Mouse (Mus musculus) neural tube, embryonic 14.5 days (tissue): ENCODE results near the gene Krt6b. TPM values are rescaled to one million over a fixed set of nuclear protein-coding genes. Genes with fewer than 3 reads are reported as not detected.
"Not testable (repeated sequence)": the region's sequence is repeated elsewhere in the genome, so short reads cannot be mapped to it uniquely, and the experiment has no call there.

ENCODE experiments used
- ATAC-seq: fragments of 200-750 bp; cut with Nextera tagmentation; 2 replicates; pipeline ENCODE4 v1.8.0; 2017; ENCODE audit warnings: low read depth, mild to moderate bottlenecking, moderate TSS enrichment, moderate library complexity
- H3K27ac ChIP-seq: fragments of 300-500 bp; sonication (generic); 2 replicates; pipeline ENCODE4 v1.5.1; 2014; ENCODE audit warnings: low read depth, mild to moderate bottlenecking, control low read depth, low read length, moderate library complexity, mixed read lengths
- H3K27me3 ChIP-seq: fragments of 300-500 bp; sonication (generic); 2 replicates; pipeline ENCODE4 v1.6.1; 2014; ENCODE audit warnings: low read length; ENCODE audit not compliant: control insufficient read depth, insufficient read depth
- H3K36me3 ChIP-seq: fragments of 300-500 bp; sonication (generic); 2 replicates; pipeline ENCODE4 v1.6.1; 2014; ENCODE audit warnings: low read length, mixed read lengths; ENCODE audit not compliant: control insufficient read depth, insufficient read depth
- H3K4me1 ChIP-seq: fragments of 300-500 bp; sonication (generic); 2 replicates; pipeline ENCODE4 v1.6.1; 2014; ENCODE audit warnings: low read length; ENCODE audit not compliant: control insufficient read depth, insufficient read depth
- H3K4me2 ChIP-seq: fragments of 300-500 bp; sonication (generic); 2 replicates; pipeline ENCODE4 v1.6.1; 2014; ENCODE audit warnings: mild to moderate bottlenecking, low read depth, low read length, control low read depth
- H3K4me3 ChIP-seq: fragments of 300-500 bp; sonication (generic); 2 replicates; pipeline ENCODE4 v1.5.1; 2014; ENCODE audit warnings: low read depth, low read length, control low read depth, mixed read lengths
- H3K9ac ChIP-seq: fragments of 300-500 bp; sonication (generic); replicated peaks from 2 replicates; pipeline ENCODE4 v1.6.1; 2014; ENCODE audit warnings: low read depth, mild to moderate bottlenecking, control low read depth, low read length, mixed read lengths
- H3K9me3 ChIP-seq: fragments of 300-500 bp; sonication (generic); 2 replicates; pipeline ENCODE4 v1.6.1; 2016; ENCODE audit warnings: low read length; ENCODE audit not compliant: control insufficient read depth
- WGBS: fragments of 180-500 bp; shearing (Covaris S2); extraction: QIAGEN DNeasy Blood & Tissue Kit; methylation state at CpG from one replicate; pipeline ENCODE4 v1.1.7; 2014; 5-methylcytosine and 5-hydroxymethylcytosine counted together
- polyA plus RNA-seq: library from polyadenylated mRNA; unstranded; fragments of >200 nt; fragmentation: Nextera tagmentation; extraction: Ambion mirVana; gene quantifications from 2 replicates; pipeline ENCODE4 v1.2.1, GENCODE M21; 2014

The Krt6b gene
- polyA plus RNA-seq, 1 experiment from 2014 or later, result not detected

DNA sequence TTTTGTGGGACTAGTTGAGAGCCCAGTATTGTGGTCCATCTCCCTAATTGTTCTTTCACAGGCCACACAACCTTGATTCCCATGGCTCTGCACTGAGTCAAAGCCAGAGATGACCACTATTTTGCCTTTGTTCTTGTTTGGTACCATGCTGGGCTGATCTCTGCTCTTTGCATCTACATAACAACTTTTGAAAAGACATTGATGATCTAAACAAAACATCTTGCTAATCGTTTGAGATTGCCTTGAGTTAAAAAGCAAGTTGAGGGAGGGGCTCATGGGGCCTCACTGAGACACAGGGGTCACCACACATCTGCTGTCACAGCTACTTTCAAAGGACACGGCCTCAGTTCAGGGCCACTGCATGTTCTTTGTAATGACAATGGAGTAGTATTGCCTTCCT is 22.3 kb upstream of the Krt6b start:
- H3K27ac ChIP-seq, result no peak overlapping the region
- no peak for ATAC-seq
- H3K9me3 ChIP-seq, result no peaks in the 10 kb centered on the region
- no peak overlapping the region for H3K4me3 ChIP-seq
- H3K4me2 ChIP-seq, result no peak overlapping the region
- no peaks in the 10 kb centered on the region for H3K27me3 ChIP-seq
- 6% methylated on average over 2 of the region's 2 CpGs for WGBS
- H3K36me3 ChIP-seq, result no peaks in the 10 kb centered on the region
- no peaks in the 10 kb centered on the region for H3K4me1 ChIP-seq
- H3K9ac ChIP-seq, result no peak overlapping the region

DNA sequence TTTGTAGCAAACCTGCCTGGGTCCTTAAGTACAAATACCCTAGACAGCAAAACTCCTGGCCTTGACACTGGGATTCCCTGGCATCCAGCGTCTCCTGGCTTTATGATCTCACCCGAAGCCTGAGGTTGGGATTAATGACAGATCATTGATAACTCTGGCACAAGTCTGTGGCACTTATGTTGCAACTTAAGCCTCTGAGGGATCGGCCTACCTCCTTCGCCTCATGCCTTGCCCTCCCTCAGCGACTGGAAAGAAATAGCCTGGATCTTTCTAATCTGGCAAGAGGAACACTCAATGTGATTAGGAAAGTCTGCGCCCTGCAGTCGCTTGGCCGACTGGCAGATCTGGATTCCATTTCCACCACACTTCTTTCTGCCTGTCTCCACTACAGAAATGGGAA is 19.8 kb upstream of the Krt6b start:
- Histone ChIP-seq H3K4me3 (no peak overlapping the region), H3K4me2 (no peak overlapping the region), H3K27me3 (no peaks in the 10 kb centered on the region), H3K27ac (no peak overlapping the region), H3K9ac (no peak overlapping the region), H3K4me1 (no peaks in the 10 kb centered on the region), H3K36me3 (no peaks in the 10 kb centered on the region), H3K9me3 (no peaks in the 10 kb centered on the region)
- WGBS, result 92% methylated on average over 8 of the region's 8 CpGs
- no peak for ATAC-seq

DNA sequence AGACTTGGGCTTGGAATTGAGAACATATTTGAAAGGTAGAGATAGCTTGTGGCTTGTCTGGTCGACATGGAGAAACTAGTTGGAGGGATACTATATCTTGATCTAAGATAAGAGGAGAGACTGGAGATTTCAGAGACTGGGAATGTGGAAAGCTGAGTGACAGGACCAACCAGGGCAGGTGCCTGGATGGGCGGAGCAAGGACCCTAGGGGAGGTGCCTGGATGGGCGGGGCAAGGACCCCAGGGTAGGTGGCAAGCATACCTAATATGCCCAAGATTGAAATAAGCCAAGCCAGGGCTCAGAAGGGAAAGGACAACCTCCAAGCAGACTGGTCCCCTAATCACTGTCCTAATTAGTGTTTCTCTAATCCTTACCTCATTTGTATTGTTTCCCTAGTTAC is 19.1 kb upstream of the Krt6b start:
- no peak overlapping the region for H3K4me2 ChIP-seq
- H3K4me3 ChIP-seq, result no peak overlapping the region
- WGBS, result 75% methylated on average over 3 of the region's 3 CpGs
- ATAC-seq, result no peak
- no peaks in the 10 kb centered on the region for H3K36me3 ChIP-seq
- no peaks in the 10 kb centered on the region for H3K27me3 ChIP-seq
- H3K27ac ChIP-seq, result no peak overlapping the region
- no peak overlapping the region for H3K9ac ChIP-seq
- H3K9me3 ChIP-seq, result no peaks in the 10 kb centered on the region
- H3K4me1 ChIP-seq, result no peaks in the 10 kb centered on the region

DNA sequence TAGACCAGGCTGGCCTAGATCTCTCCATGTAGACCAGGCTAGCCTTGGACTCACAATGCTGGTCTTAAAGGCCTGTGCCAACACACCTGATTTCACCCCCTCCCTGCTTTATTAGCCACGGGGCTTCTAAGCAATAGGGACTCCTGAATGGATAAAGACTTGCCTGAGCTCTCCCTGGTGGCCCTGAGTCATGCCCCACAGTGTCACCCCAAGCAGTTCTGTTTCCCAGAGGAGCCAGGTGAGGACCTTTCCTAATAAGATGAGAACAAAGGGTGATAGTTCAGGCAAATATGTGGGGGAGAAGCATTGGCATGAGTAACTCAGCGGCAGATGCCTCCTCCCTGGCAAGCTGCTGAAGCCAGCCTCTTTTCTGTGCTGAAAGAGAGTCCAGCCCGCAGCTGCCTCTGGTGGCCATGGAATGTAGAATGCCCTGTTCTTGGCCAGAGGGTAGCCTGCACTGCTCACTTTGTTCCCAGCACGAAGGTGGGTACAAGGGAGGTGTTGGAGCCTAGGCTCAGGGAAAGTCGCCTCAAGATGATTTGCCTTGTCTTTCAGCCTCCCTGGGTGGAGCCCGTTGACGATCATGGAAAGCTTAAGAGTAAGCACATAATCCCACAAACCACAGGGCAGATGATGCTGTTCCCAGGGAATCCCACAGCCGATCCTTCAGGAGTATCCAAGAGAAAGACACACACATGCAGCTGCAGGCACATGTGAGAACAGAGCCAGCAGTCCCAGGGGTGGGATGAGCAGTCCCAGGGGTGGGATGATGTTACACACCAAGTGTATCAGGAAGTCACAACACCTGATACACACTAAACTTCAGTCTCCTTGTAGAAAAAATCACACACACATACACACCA is 17.5 kb upstream of the Krt6b start:
- 75% methylated on average over 8 of the region's 8 CpGs for WGBS
- Histone ChIP-seq H3K9me3 (no peaks in the 10 kb centered on the region), H3K36me3 (no peaks in the 10 kb centered on the region), H3K4me1 (no peaks in the 10 kb centered on the region), H3K27ac (no peak overlapping the region), H3K4me2 (no peak overlapping the region), H3K4me3 (no peak overlapping the region), H3K27me3 (no peaks in the 10 kb centered on the region), H3K9ac (no peak overlapping the region)
- ATAC-seq, result no peak

DNA sequence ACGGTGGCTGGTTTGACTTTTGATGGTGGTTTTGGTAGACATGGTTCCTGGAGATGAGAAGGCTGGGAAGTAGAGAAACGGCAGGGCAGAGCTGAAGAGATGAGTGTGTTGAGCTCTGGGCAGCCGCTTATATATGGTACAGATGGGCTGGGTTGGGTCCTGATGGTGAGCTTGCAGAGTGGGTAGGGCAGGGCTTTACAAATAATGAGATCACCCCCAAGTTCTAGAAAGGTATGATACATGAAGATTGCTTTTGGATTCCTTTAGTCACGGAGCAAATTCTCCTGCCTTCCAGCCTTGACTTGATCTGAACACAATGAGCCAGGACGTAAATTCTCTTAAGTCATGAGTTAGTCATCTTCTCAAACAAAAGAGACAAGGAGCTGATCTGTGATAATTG is 14.1 kb upstream of the Krt6b start, which contains the start of gene Krt6a:
Gene Krt6a, minus strand, starts transcription at position 101 of the 400 bp plus-strand sequence.
- 89% methylated on average over 5 of the region's 5 CpGs for WGBS

DNA sequence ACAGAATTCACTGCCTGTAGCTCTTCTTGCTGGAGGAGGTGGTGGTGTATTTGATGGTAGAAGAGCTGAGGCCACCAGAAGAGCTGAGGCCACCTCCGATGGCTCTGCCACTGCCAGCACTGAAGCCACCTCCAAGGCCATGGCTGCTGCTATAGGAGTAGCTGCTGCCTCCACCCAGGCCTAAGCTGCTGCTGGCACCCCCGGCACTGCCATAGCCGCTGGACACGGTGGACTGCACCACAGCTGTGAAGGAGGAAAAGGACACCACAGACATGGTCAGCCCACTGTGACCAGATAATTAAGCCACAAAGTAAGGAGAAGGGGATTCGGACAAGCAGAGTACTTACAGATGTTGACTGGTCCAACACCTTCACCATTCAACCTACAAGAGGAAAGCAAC is 10.4 kb upstream of the Krt6b start:
- WGBS, result 96% methylated on average over 5 of the region's 5 CpGs
- H3K4me1 ChIP-seq, H3K9ac ChIP-seq, H3K4me3 ChIP-seq, H3K4me2 ChIP-seq, H3K9me3 ChIP-seq, ATAC-seq, H3K36me3 ChIP-seq, H3K27me3 ChIP-seq, H3K27ac ChIP-seq: not testable (repeated sequence)

More for the DNA sequence above, 14.1 kb upstream of the Krt6b start, which contains the start of gene Krt6a:
- ATAC-seq, result no peak
- Histone ChIP-seq H3K36me3 (no peaks in the 10 kb centered on the region), H3K4me1 (no peaks in the 10 kb centered on the region), H3K9me3 (no peaks in the 10 kb centered on the region), H3K9ac (no peak within 1 kb of the TSS), H3K4me3 (no peak within 1 kb of the TSS), H3K4me2 (no peak within 1 kb of the TSS), H3K27ac (no peak within 1 kb of the TSS), H3K27me3 (no peaks in the 10 kb centered on the region)

DNA sequence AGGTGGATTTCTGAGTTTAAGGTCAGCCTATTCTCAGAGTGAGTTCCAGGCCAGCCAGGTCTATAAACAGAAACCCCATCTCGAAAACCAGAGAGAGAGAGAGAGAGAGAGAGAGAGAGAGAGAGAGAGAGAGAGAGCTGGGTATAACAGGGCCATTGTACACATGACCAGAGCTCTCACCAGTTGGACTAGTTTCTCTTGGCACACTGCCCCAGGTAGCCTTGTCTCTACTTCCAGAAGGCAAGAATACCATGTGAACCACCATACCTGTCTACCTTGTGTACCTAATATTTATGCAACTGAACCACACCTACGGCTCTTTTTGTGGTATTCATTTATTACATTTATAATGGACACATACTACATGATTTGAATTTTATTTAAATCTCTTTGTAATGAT is 8.1 kb upstream of the Krt6b start:
- H3K4me2 ChIP-seq, result no peak overlapping the region
- H3K27ac ChIP-seq, result no peak overlapping the region
- H3K9ac ChIP-seq, result no peak overlapping the region
- no peaks in the 10 kb centered on the region for H3K36me3 ChIP-seq
- no peaks in the 10 kb centered on the region for H3K27me3 ChIP-seq
- no peaks in the 10 kb centered on the region for H3K4me1 ChIP-seq
- no peak for ATAC-seq
- WGBS, result 73% methylated on average over 2 of the region's 2 CpGs
- H3K4me3 ChIP-seq, result no peak overlapping the region
- no peaks in the 10 kb centered on the region for H3K9me3 ChIP-seq

DNA sequence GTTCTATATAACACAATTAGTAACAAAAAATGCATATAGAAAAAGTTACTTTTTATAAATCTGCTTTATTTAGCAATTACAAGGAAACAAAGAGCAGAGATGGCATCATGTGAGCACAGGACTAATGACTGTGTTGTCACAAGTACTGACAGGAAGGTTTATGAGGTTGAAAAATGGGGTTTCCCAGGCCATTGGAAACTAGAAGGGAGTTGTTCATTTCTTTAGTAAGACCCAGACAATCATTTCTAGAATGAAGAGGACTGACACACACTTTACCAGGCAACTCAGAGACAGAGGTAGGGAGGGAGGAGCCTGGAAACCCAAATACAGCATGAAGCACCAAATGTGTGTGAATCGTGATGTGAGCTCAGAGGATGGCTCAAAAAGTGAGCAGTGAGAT is 4.1 kb downstream of the Krt6b start:
- Histone ChIP-seq H3K9ac (no peak overlapping the region), H3K4me3 (no peak overlapping the region), H3K36me3 (no peaks in the 10 kb centered on the region), H3K4me1 (no peaks in the 10 kb centered on the region), H3K9me3 (no peaks in the 10 kb centered on the region), H3K27me3 (no peaks in the 10 kb centered on the region), H3K27ac (no peak overlapping the region), H3K4me2 (no peak overlapping the region)
- no peak for ATAC-seq
- 82% methylated on average over 1 of the region's 1 CpGs for WGBS

DNA sequence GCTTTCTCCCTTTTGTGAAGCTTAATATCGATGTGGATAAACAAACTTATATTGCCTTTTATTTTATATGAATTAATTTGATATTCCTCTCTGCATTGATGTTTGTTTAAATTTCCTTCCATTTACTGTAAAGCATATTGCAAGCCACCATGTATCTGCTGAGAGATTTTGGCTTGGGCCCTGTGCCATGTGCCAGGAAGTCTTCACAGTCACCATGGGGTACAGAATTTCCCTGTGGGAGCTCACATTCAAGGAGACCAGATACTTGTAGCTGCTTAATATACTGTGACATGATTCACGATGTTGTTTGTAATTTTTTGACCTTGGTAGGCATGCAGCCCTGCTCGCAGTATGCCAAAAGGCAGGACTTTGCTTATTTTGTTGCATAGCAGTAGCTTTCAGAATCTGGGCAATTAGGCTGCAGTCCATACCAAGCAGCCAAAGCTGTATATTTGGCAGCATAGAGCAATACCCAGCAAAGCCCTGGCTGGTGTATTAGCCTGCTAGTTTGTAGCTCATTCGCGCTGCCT is 27.3 kb downstream of the Krt6b start:
- Histone ChIP-seq H3K36me3 (no peaks in the 10 kb centered on the region), H3K9me3 (no peaks in the 10 kb centered on the region), H3K4me2 (no peak overlapping the region), H3K4me1 (no peaks in the 10 kb centered on the region), H3K9ac (no peak overlapping the region), H3K27me3 (no peaks in the 10 kb centered on the region), H3K4me3 (no peak overlapping the region), H3K27ac (no peak overlapping the region)
- 84% methylated on average over 5 of the region's 5 CpGs for WGBS
- no peak for ATAC-seq
